Mouse (Mus musculus) layer of hippocampus, postnatal 10 days (tissue): ENCODE measurements around the gene Bcl10. TPM values are rescaled to one million over a fixed set of nuclear protein-coding genes. Genes with fewer than 3 reads are reported as not detected.
"Not testable (repeated sequence)": the region's sequence is repeated elsewhere in the genome, so short reads cannot be mapped to it uniquely, and the experiment has no call there.

ENCODE experiments used
- DNase-seq, 2 experiments: peaks; one replicate each; pipeline ENCODE4 v3.0.0; 2021; ENCODE audit warnings: low spot score in 2 of 2
- total RNA-seq, 2 experiments: library from RNA; stranded (reverse); gene quantifications; 2 replicates each; pipeline ENCODE4 v1.2.3; 2021

The Bcl10 gene
- total RNA-seq, 2 experiments from 2014 or later: 16.8 to 17.5 TPM

GRCm38 (mm10) chr3:145912512-145912911 lies 10.1 kb upstream of the Bcl10 start:
- no peak for DNase-seq

GRCm38 (mm10) chr3:145913263-145913662 lies 9.3 kb upstream of the Bcl10 start:
- DNase-seq: no peak

DNA sequence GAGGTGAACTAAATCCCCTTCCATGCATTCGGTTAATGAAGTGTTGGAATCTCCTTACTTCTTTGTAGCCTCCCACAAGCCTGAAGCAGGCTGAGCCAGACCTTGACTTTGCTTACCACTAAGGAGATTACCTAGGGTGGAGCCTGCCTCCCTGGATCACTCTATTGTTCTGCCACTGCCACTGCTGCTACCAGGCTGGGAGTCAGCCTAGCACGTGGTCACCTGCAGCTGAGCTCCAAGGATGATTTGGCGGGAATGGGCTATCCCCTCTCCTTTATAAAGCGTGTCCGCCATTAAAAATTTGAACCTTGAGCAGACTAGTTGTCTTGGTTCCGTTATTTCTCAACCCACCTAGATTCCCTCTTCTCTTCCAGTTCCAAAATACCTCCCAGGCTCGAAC lies 8.7 kb upstream of the Bcl10 start:
- not testable (repeated sequence) for DNase-seq

DNA sequence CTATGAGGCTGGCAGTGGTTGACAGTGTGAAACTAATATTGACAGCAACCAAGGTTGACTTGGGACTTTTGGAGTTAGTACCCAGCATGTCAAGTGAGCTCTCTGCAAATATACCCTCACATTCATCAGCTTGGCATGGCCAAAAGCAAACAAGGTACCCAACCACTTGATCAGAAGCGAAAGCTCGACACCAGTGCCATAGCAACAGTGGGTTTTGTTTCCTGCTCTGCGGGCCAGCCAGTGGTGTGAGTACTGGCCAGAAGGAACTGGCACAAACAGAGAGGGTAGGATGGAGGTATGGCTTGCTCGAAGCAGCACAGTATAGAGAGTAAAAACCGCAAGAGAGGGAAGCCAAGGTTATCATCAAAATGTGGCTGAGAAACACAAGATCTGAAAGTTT lies 6.2 kb upstream of the Bcl10 start:
- DNase-seq: no peak

- DNase-seq: no peak
Measured at GRCm38 (mm10) chr3:145916826-145917225, 5.8 kb upstream of the Bcl10 start.

GRCm38 (mm10) chr3:145922971-145923370 lies 367 bp downstream of the Bcl10 start:
- no peak for DNase-seq

- peak; percentile 97 to 98 for DNase-seq
Measured at GRCm38 (mm10) chr3:145923874-145924577, 1.4 kb downstream of the Bcl10 start.

DNA sequence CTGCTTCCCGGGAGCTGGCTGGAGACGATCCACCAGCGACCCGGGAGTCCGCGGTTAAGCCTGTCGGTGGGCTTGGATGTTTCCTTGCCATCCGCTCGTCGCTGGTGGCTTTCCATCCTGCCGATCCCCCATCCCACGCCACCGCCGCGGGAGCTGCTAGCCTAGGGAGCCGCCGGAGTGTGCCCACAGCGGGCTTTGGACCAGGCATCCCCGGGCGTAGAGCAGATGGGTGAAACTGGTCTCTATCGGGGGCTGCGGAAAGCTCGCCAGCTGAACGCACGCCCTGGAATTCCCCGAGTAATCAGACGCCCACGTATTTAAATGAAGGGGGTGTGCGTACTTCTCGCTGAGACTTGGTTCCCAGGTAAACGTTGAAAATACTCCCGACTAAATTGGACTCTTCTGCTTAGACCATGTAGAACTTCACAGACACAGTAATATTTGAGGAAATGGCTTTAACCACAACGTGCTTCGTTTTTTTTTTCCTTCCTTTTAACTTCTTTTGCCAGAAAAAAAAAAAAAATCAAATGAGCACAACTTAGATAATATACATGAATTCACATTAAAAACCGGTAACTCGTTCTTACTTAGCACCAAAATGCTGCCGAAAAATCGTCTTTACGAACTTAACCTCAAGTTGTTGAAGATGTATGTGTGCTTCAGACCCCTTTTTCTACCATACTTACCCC lies 2.2 kb downstream of the Bcl10 start:
- DNase-seq: peak; percentile 58 to 71

DNA sequence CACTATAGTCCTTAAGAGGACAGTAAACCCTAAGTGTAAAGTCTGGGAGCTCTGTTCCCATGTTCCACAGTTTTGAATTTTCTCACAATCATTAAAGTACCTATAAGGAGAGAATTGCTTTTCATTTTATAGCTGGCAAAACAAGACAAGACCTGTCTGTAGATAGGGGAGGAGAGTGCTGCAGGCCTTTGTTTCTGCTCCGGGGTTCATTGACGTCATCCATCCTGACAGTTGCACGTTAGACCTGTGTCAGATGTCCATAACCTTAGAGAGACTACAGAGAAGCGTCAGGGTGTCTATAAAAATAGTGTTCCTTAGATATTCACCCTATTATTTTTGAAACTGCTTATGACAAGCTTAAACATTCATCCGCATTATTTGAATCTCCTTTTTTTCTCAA lies 2.9 kb downstream of the Bcl10 start:
- no peak for DNase-seq

- no peak for DNase-seq
Measured at GRCm38 (mm10) chr3:145929525-145930400, 7.2 kb downstream of the Bcl10 start.

GRCm38 (mm10) chr3:145933845-145934244 lies 11.2 kb downstream of the Bcl10 start:
- no peak for DNase-seq

GRCm38 (mm10) chr3:145937505-145938404 lies 15.2 kb downstream of the Bcl10 start, which contains the start of gene 2410004B18Rik:
Gene 2410004B18Rik (plus strand): TSS chr3:145938014.
- peak; percentile 92 to 95 for DNase-seq

GRCm38 (mm10) chr3:145938405-145939349 lies 16.1 kb downstream of the Bcl10 start:
- DNase-seq: peak; percentile 12 to 45

DNA sequence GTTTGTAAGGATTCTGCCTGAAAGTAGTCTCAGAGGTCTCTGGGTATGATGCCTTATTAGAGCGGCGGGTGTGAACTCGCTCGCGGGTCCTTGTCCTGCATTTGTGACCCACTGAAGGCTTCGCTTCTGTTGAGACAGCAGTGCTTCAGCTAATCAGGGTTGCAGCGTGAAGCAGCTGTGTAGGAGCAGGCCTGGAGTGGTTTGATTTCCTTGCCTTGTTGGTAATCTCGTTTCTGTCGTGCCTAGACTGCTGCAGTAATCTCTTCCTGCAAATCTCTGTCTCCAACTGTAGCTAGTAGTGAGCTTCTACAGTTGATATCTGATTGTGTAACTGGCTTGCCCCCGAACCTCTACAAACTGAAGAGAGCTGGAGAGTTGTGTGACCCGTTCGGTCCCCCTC lies 16.8 kb downstream of the Bcl10 start:
- no peak for DNase-seq

- DNase-seq: no peak
Measured at GRCm38 (mm10) chr3:145939971-145940370, 17.4 kb downstream of the Bcl10 start.

GRCm38 (mm10) chr3:145941971-145942370 lies 19.4 kb downstream of the Bcl10 start:
- DNase-seq: peak; percentile 73 to 75

GRCm38 (mm10) chr3:145944348-145944747 lies 21.7 kb downstream of the Bcl10 start:
- no peak for DNase-seq

- no peak for DNase-seq
Measured at GRCm38 (mm10) chr3:145945904-145946303, 23.3 kb downstream of the Bcl10 start.

DNA sequence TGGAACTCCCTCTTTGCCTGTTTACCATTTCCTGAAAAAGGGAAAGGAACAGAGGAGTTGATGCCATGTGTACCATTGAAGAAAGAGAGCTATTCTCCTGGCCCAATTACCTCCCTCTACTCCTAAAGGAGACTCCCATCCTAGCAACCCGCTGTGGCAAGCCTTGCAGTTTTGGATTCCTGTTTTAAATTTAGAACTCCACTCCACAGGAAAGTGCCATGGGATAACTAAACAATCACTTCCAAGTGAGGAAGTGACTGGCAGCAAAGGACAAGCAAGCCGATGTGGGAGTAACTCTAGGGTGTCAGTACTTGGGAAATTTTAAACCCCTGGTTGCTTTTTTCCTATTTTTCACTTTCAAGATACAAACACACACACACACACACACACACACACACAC lies 24.1 kb downstream of the Bcl10 start:
- no peak for DNase-seq
